Mouse (Mus musculus) kidney, embryonic 14.5 days (tissue): ENCODE measurements at regions not wholly inside any gene's neighbourhood (a gene's known extent, or its start where the extent isn't known, plus 50 kb on each side); places are given as distances from the start of the nearest gene placed in this dataset.
"Not testable (repeated sequence)": the region's sequence is repeated elsewhere in the genome, so short reads cannot be mapped to it uniquely, and the experiment has no call there.

Experiments used
- ATAC-seq: fragments of 200-750 bp; cut with Nextera tagmentation; 2 replicates; pipeline ENCODE4 v1.8.0; 2017; ENCODE audit warnings: moderate number of reproducible peaks, mild to moderate bottlenecking, moderate TSS enrichment, moderate library complexity; ENCODE audit not compliant: low FRiP score, low TSS enrichment
- H3K27ac ChIP-seq: fragments of 300-500 bp; sonication (generic); 2 replicates; pipeline ENCODE4 v1.5.1; 2014; ENCODE audit warnings: low read depth, mild to moderate bottlenecking, low read length, moderate library complexity, mixed read lengths
- H3K27me3 ChIP-seq: fragments of 300-500 bp; sonication (generic); 2 replicates; pipeline ENCODE4 v1.6.1; 2014; ENCODE audit warnings: mild to moderate bottlenecking, low read length; ENCODE audit not compliant: control insufficient read depth, insufficient read depth
- H3K36me3 ChIP-seq: fragments of 300-500 bp; sonication (generic); 2 replicates; pipeline ENCODE4 v1.6.1; 2014; ENCODE audit warnings: low read length, mixed read lengths; ENCODE audit not compliant: control insufficient read depth, insufficient read depth
- H3K4me1 ChIP-seq: fragments of 300-500 bp; sonication (generic); 2 replicates; pipeline ENCODE4 v1.6.1; 2014; ENCODE audit warnings: low read length, mixed read lengths; ENCODE audit not compliant: control insufficient read depth, insufficient read depth
- H3K4me2 ChIP-seq: fragments of 300-500 bp; sonication (generic); replicated peaks from 2 replicates; pipeline ENCODE4 v1.6.1; 2014; ENCODE audit warnings: low read depth, mild to moderate bottlenecking, low read length
- H3K4me3 ChIP-seq: fragments of 300-500 bp; sonication (generic); 2 replicates; pipeline ENCODE4 v1.5.1; 2014; ENCODE audit warnings: mild to moderate bottlenecking, low read length
- H3K9ac ChIP-seq: fragments of 300-500 bp; sonication (generic); 2 replicates; pipeline ENCODE4 v1.6.1; 2014; ENCODE audit warnings: low read depth, mild to moderate bottlenecking, low read length, moderate library complexity
- H3K9me3 ChIP-seq: fragments of 300-500 bp; sonication (generic); 2 replicates; pipeline ENCODE4 v1.6.1; 2016; ENCODE audit warnings: low read length; ENCODE audit not compliant: control insufficient read depth
- WGBS: fragments of 180-500 bp; shearing (Covaris S2); extraction: QIAGEN DNeasy Blood & Tissue Kit; methylation state at CpG from one replicate; pipeline ENCODE4 v1.1.7; 2014; 5-methylcytosine and 5-hydroxymethylcytosine counted together

GRCm38 (mm10) chr13:52318276-52318675 is 212.8 kb downstream of the Diras2 start:
- Histone ChIP-seq H3K4me2 (no peak overlapping the region), H3K9ac (no peak overlapping the region), H3K4me1 (no peaks in the 10 kb centered on the region), H3K27ac (no peak overlapping the region), H3K36me3 (no peaks in the 10 kb centered on the region), H3K4me3 (no peak overlapping the region), H3K9me3 (no peaks in the 10 kb centered on the region), H3K27me3 (no peaks in the 10 kb centered on the region)
- 80% methylated on average over 2 of the region's 2 CpGs for WGBS
- ATAC-seq, result no peak

DNA sequence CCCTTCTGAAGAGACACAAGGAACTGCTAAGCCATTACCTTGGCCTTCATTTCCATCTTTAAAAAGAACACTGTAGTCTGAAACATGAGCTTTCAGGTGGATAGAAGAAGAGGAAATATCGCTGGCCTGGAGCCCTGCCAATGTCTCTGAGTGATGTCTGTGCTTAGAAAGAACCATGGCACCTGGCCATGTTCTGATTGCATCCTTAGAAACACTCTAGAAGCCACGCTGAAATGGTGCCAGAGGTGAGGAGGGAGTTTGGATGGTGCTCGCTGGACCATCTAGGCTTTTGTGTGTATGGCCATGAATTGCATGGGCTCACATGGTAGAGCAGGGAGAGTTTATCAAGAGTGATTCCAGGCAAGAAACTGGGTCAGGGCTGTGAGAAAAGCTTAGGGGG is 207.4 kb downstream of the Diras2 start:
- H3K4me3 ChIP-seq, result no peak overlapping the region
- no peaks in the 10 kb centered on the region for H3K4me1 ChIP-seq
- no peak overlapping the region for H3K4me2 ChIP-seq
- H3K9ac ChIP-seq, result no peak overlapping the region
- H3K36me3 ChIP-seq, result no peaks in the 10 kb centered on the region
- no peaks in the 10 kb centered on the region for H3K27me3 ChIP-seq
- no peak overlapping the region for H3K27ac ChIP-seq
- ATAC-seq, result no peak
- H3K9me3 ChIP-seq, result no peaks in the 10 kb centered on the region
- 76% methylated on average over 3 of the region's 3 CpGs for WGBS

- H3K36me3 ChIP-seq, H3K4me3 ChIP-seq, ATAC-seq, H3K4me1 ChIP-seq, H3K9ac ChIP-seq, H3K27ac ChIP-seq, H3K27me3 ChIP-seq, H3K9me3 ChIP-seq, H3K4me2 ChIP-seq: not testable (repeated sequence)
- 77% methylated on average over 3 of the region's 3 CpGs for WGBS
These were observed 206.7 kb downstream of the Diras2 start for GRCm38 (mm10) chr13:52324378-52324777.

DNA sequence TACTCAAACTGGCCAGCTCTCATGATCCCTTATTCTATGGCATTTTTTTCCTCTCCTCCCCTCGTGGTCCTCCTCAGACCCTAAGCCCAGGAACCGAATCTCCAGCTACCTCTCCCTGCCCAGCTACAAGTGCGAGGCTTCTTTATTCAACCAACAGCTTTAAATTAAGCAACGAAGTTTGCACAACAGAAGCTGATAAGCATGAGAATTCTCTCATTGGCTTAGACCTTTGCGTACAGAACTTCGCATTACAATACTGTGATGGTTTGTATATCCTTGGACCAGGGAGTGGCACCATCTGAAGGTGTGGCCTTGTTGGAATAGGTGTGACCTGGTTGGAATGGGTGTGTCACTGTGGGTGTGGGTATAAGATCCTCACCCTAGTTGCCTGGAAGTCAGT is 205.4 kb downstream of the Diras2 start:
- ATAC-seq, H3K9ac ChIP-seq, H3K27me3 ChIP-seq, H3K36me3 ChIP-seq, H3K9me3 ChIP-seq, H3K27ac ChIP-seq, H3K4me3 ChIP-seq, H3K4me2 ChIP-seq, H3K4me1 ChIP-seq: not testable (repeated sequence)
- 90% methylated on average over 6 of the region's 6 CpGs for WGBS

- Histone ChIP-seq H3K9me3 (no peaks in the 10 kb centered on the region), H3K4me3 (no peak overlapping the region), H3K36me3 (no peaks in the 10 kb centered on the region), H3K27ac (no peak overlapping the region), H3K9ac (no peak overlapping the region), H3K4me1 (no peaks in the 10 kb centered on the region), H3K4me2 (no peak overlapping the region), H3K27me3 (no peaks in the 10 kb centered on the region)
- ATAC-seq, result no peak
- 89% methylated on average over 9 of the region's 9 CpGs for WGBS
These were observed 203.3 kb downstream of the Diras2 start for GRCm38 (mm10) chr13:52327734-52328133.

DNA sequence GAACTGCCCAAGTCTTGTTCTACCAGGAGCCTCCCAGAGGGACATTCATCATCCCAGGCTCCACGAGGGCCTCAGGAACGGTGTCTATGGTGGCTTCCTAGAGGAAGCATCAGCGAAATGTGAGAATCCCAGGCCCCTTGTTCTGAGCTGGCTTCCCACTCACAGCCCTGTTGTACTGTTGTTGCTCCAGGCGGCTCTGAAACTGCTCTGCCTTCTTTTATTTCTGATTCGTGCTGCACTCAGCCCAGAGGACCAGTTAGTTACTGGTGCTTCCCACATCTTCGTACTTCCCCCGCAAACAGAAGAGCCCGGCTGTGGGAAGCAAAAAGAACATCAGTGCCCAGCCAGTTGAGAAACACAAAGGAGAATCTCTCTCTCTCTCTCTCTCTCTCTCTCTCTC is 202.3 kb downstream of the Diras2 start:
- ATAC-seq, result no peak
- H3K27me3 ChIP-seq, result no peaks in the 10 kb centered on the region
- 30% methylated on average over 8 of the region's 8 CpGs for WGBS
- no peak overlapping the region for H3K4me3 ChIP-seq
- no peak overlapping the region for H3K27ac ChIP-seq
- H3K36me3 ChIP-seq, result no peaks in the 10 kb centered on the region
- H3K9ac ChIP-seq, result no peak overlapping the region
- no peaks in the 10 kb centered on the region for H3K4me1 ChIP-seq
- no peak overlapping the region for H3K4me2 ChIP-seq
- no peaks in the 10 kb centered on the region for H3K9me3 ChIP-seq

GRCm38 (mm10) chr13:52331068-52331467 is 200.0 kb downstream of the Diras2 start:
- H3K36me3 ChIP-seq, result no peaks in the 10 kb centered on the region
- no peak overlapping the region for H3K4me3 ChIP-seq
- H3K4me2 ChIP-seq, result no peak overlapping the region
- H3K27me3 ChIP-seq, result no peaks in the 10 kb centered on the region
- no peak overlapping the region for H3K9ac ChIP-seq
- no peak for ATAC-seq
- no peaks in the 10 kb centered on the region for H3K4me1 ChIP-seq
- no peak overlapping the region for H3K27ac ChIP-seq
- 92% methylated on average over 5 of the region's 5 CpGs for WGBS
- H3K9me3 ChIP-seq, result no peaks in the 10 kb centered on the region

GRCm38 (mm10) chr13:52334962-52335361 is 196.1 kb downstream of the Diras2 start:
- Histone ChIP-seq H3K9me3 (no peaks in the 10 kb centered on the region), H3K4me2 (no peak overlapping the region), H3K4me1 (no peaks in the 10 kb centered on the region), H3K27me3 (no peaks in the 10 kb centered on the region), H3K9ac (no peak overlapping the region), H3K36me3 (no peaks in the 10 kb centered on the region), H3K27ac (no peak overlapping the region), H3K4me3 (no peak overlapping the region)
- WGBS, result 74% methylated on average over 3 of the region's 3 CpGs
- ATAC-seq, result no peak

DNA sequence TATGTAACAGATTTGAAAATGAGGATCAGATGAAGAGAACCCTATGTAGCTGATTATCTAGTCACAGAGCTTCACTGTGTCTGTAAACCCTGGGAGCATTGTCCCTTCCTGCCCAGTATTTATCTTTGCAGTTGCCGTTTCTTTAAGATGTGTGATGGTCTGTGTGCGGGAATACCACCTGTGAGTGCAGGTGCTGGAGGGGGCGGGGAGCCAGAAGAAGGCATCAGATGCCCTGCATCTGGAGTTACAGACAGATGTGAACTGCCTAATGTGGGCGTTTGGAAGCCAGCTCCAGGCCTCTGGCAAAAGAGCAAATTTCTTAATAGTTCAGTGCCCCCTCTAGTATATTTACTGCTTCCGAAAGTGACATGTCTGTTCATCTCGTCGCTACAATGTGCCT is 193.1 kb downstream of the Diras2 start:
- no peaks in the 10 kb centered on the region for H3K9me3 ChIP-seq
- no peak overlapping the region for H3K4me3 ChIP-seq
- H3K9ac ChIP-seq, result no peak overlapping the region
- ATAC-seq, result no peak
- no peaks in the 10 kb centered on the region for H3K27me3 ChIP-seq
- no peaks in the 10 kb centered on the region for H3K36me3 ChIP-seq
- H3K4me1 ChIP-seq, result no peaks in the 10 kb centered on the region
- no peak overlapping the region for H3K4me2 ChIP-seq
- H3K27ac ChIP-seq, result no peak overlapping the region
- WGBS, result 65% methylated on average over 7 of the region's 7 CpGs

DNA sequence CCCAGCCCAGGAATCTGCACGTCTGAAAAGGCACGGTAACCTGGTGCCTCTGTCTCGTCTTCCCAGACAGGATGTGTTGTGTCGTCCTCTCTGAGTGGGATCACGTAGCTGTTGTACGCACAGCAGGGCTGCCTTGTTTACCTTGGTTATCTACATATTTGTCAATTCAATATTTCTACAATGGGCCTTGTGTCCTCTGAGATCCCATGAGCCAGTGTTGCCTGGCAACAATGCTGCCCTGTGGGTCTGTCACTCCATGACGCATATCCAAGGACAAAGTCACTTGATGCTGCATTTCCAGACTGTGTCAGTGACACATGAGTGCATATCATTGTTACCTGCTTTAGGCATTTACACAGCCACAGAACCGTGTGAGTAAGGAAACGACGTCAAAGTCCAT is 191.9 kb downstream of the Diras2 start:
- no peak overlapping the region for H3K27ac ChIP-seq
- H3K4me1 ChIP-seq, result no peaks in the 10 kb centered on the region
- WGBS, result 55% methylated on average over 10 of the region's 10 CpGs
- H3K27me3 ChIP-seq, result no peaks in the 10 kb centered on the region
- H3K4me3 ChIP-seq, result no peak overlapping the region
- H3K9ac ChIP-seq, result no peak overlapping the region
- no peaks in the 10 kb centered on the region for H3K36me3 ChIP-seq
- no peak overlapping the region for H3K4me2 ChIP-seq
- no peak for ATAC-seq
- no peaks in the 10 kb centered on the region for H3K9me3 ChIP-seq
